21 mouse cellular contexts compared by ENCODE assay signal in the genomic region with DNA sequence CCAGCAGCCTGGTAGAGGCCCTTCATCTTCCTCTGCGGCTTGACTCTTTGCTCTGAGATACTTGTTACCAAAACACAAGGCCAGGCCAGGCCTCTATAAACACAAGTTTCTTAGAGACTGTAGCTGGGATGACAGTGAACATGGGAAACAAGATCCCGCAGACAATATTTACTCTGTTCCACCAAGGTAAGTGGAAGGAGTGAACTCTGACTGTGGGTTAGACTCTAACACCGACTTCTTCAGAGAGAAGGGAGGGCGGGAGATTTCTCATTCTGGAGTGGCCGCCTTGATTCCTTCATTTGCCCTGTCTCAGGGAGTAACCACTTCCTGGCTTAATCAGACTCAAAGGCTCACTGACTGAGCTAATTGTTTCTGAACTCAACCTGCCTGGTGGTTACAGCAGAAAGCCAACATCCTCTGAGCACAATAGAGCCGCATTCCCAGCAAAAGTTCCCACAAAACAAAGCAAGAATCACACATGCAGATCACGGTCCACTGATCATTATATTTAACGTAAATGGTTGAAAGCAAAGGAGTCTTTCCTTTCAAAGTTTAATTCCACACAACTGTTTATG. TPM values are rescaled to one million over a fixed set of nuclear protein-coding genes. Genes with fewer than 3 reads are reported as not detected.
A peak's percentile ranks its signal among the peaks of the same experiment; 100 is the strongest.
DNase-seq lines count a peak whose midpoint lies in the region; ATAC-seq lines count a peak whose summit lies in the region.
"Had no signal": no experiment of that assay in that cellular context is flagged by ENCODE, and none has a peak within 500 bp of the region (broad histone marks: within the 10 kb centered on the region; RNA-seq: fewer than 3 reads in every experiment).

A gene (minus strand): TSS at position 51 of the 575 bp plus-strand sequence.

- peaks cover 14% of the 10 kb centered on the region for H3K4me1 ChIP-seq in heart, embryonic 15.5 days (replicated peaks)
- H3K4me1 ChIP-seq in lung, embryonic 16.5 days (replicated peaks; ENCODE audit: control insufficient read depth, insufficient read depth, low read length), result peaks cover 19% of the 10 kb centered on the region
- no peaks in the 10 kb centered on the region for H3K4me1 ChIP-seq in neural tube, embryonic 15.5 days
- H3K4me1 ChIP-seq: hindbrain, embryonic 15.5 days; limb, embryonic 12.5 days; midbrain, embryonic 15.5 days had no signal

- no peak within 1 kb of the TSS for H3K4me2 ChIP-seq in heart, embryonic 15.5 days
- H3K4me2 ChIP-seq in lung, embryonic 16.5 days (ENCODE audit: low read depth, low read length), result no peak within 1 kb of the TSS
- no peak within 1 kb of the TSS for H3K4me2 ChIP-seq in neural tube, embryonic 15.5 days
- H3K4me2 ChIP-seq: forebrain, embryonic 12.5 days; hindbrain, embryonic 15.5 days; limb, embryonic 12.5 days; midbrain, embryonic 15.5 days had no signal

- intact Hi-C loops in heart, postnatal 25 days (cut with DNase I), result no loop called here

- DNase-seq in heart, postnatal 25 days (ENCODE audit: low spot score), result no peak
- DNase-seq in lung, postnatal 4 days, result no peak
- no peak for DNase-seq in gonadal fat pad, adult 2 months (ENCODE audit: low read depth)
- DNase-seq: adrenal gland, postnatal 36 days; cerebellum, postnatal 10 days; right cerebral cortex, postnatal 25 days; thymus, adult 18-20 months had no signal

- no peak within 1 kb of the TSS for H3K4me3 ChIP-seq in heart, embryonic 15.5 days
- no peak within 1 kb of the TSS for H3K4me3 ChIP-seq in lung, embryonic 16.5 days (ENCODE audit: low read length)
- H3K4me3 ChIP-seq in neural tube, embryonic 15.5 days (replicated peaks), result no peak within 1 kb of the TSS
- H3K4me3 ChIP-seq: forebrain, embryonic 12.5 days; hindbrain, embryonic 15.5 days; limb, embryonic 12.5 days; midbrain, embryonic 15.5 days had no signal

- H3K27me3 ChIP-seq in heart, embryonic 15.5 days, result no peaks in the 10 kb centered on the region
- H3K27me3 ChIP-seq in lung, embryonic 16.5 days (ENCODE audit: control insufficient read depth, insufficient read depth, low read depth, low read length), result no peaks in the 10 kb centered on the region
- H3K27me3 ChIP-seq in neural tube, embryonic 15.5 days (replicated peaks), result no peaks in the 10 kb centered on the region
- H3K27me3 ChIP-seq: forebrain, embryonic 12.5 days; hindbrain, embryonic 15.5 days; limb, embryonic 12.5 days; midbrain, embryonic 15.5 days had no signal

- peak within 1 kb of the TSS; percentile 3; the same call in 1 of the 2 replicates for H3K27ac ChIP-seq in heart, embryonic 15.5 days
- H3K27ac ChIP-seq in lung, embryonic 16.5 days (ENCODE audit: low read length), result 0 out of 2 replicates have a peak within 1 kb of the TSS, but pooled peaks have one; percentile 37
- no peak within 1 kb of the TSS for H3K27ac ChIP-seq in neural tube, embryonic 15.5 days (replicated peaks)
- H3K27ac ChIP-seq: forebrain, embryonic 12.5 days; hindbrain, embryonic 15.5 days; limb, embryonic 12.5 days; liver, embryonic 14.5 days; midbrain, embryonic 15.5 days had no signal

- no peak for ATAC-seq in heart, embryonic 15.5 days (replicated peaks; ENCODE audit: insufficient number of reproducible peaks, insufficient read depth, low FRiP score, low read depth)
- no peak; the same call in 1 of the 2 replicates for ATAC-seq in lung, embryonic 16.5 days (ENCODE audit: low read depth)
- ATAC-seq in common myeloid progenitor, adult 5-6 weeks (replicated peaks; ENCODE audit: low read depth, poor library complexity, severe bottlenecking), result 0 out of 2 replicates have a peak, but pooled peaks have one; percentile 31
- no peak for ATAC-seq in neural tube, embryonic 15.5 days (ENCODE audit: low FRiP score)
- ATAC-seq: intestine, postnatal 0 days; midbrain, embryonic 15.5 days had no signal

- WGBS in heart, embryonic 15.5 days, result 67% methylated on average over 8 of the region's 8 CpGs
- WGBS in lung, embryonic 16.5 days, result 55% methylated on average over 8 of the region's 8 CpGs
- 80% methylated on average over 8 of the region's 8 CpGs for WGBS in neural tube, embryonic 15.5 days

- no peak within 1 kb of the TSS for H3K9ac ChIP-seq in heart, embryonic 15.5 days
- no peak within 1 kb of the TSS for H3K9ac ChIP-seq in lung, embryonic 16.5 days (ENCODE audit: low read length)
- H3K9ac ChIP-seq in neural tube, embryonic 15.5 days (replicated peaks), result no peak within 1 kb of the TSS
- H3K9ac ChIP-seq: forebrain, embryonic 12.5 days; hindbrain, embryonic 15.5 days; limb, embryonic 12.5 days; liver, embryonic 14.5 days; midbrain, embryonic 15.5 days had no signal

- H3K36me3 ChIP-seq in heart, embryonic 15.5 days, result no peaks in the 10 kb centered on the region
- no peaks in the 10 kb centered on the region for H3K36me3 ChIP-seq in lung, embryonic 16.5 days (ENCODE audit: control insufficient read depth, insufficient read depth, low read length)
- no peaks in the 10 kb centered on the region for H3K36me3 ChIP-seq in neural tube, embryonic 15.5 days
- H3K36me3 ChIP-seq: forebrain, embryonic 12.5 days; hindbrain, embryonic 15.5 days; limb, embryonic 12.5 days; midbrain, embryonic 15.5 days had no signal

- H3K9me3 ChIP-seq in heart, embryonic 15.5 days (replicated peaks), result no peaks in the 10 kb centered on the region
- no peaks in the 10 kb centered on the region for H3K9me3 ChIP-seq in lung, embryonic 16.5 days (ENCODE audit: control insufficient read depth, low read length)
- H3K9me3 ChIP-seq in neural tube, embryonic 15.5 days (replicated peaks), result no peaks in the 10 kb centered on the region
- H3K9me3 ChIP-seq: forebrain, embryonic 12.5 days; hindbrain, embryonic 15.5 days; limb, embryonic 12.5 days; midbrain, embryonic 15.5 days had no signal

RNA-seq across cellular contexts. Expression of the gene that starts here (rescaled TPM):
- not detected in 2 replicates for polyA plus RNA-seq in heart, embryonic 15.5 days (2015; fragmentation: Nextera tagmentation; extraction: Ambion mirVana)
- total RNA-seq in heart, postnatal 25 days (2021), result not detected
- polyA plus RNA-seq in lung, embryonic 16.5 days (2015; fragmentation: Nextera tagmentation; extraction: Ambion mirVana), result 3.5 and 7.7 TPM in 2 replicates
- total RNA-seq in common myeloid progenitor, adult 5-6 weeks (2017), result not detected in 2 replicates
- polyA plus RNA-seq in gonadal fat pad, adult 2 months (2012; rRNA removed), result 13.5 and 27.9 TPM in 2 replicates
- polyA plus RNA-seq in neural tube, embryonic 15.5 days (2015; fragmentation: Nextera tagmentation; extraction: Ambion mirVana), result 0.82 and 0.98 TPM in 2 replicates
- total RNA-seq: adrenal gland, postnatal 36 days; granulocyte monocyte progenitor cell, adult 5-6 weeks; megakaryocyte progenitor cell, adult 5-6 weeks had no signal
- polyA plus RNA-seq: forebrain, embryonic 12.5 days; hindbrain, embryonic 15.5 days; limb, embryonic 12.5 days; liver, embryonic 14.5 days; neural tube, embryonic 11.5 days; urinary bladder, adult 2 months had no signal

Comparison
In these comparisons a context has a peak if more than half of its experiments do, and no peak if none do; other contexts are left out.
1. Peak in ATAC-seq in common myeloid progenitor, adult 5-6 weeks; RNA of the gene not detected or under 1 TPM.